Mouse (Mus musculus) intestine, embryonic 14.5 days (tissue): ENCODE measurements at regions not wholly inside any gene's neighbourhood (a gene's known extent, or its start where the extent isn't known, plus 50 kb on each side); places are given as distances from the start of the nearest gene placed in this dataset.

Experiments
- ATAC-seq: fragments of 200-750 bp; cut with Nextera tagmentation; replicated peaks from 2 replicates; pipeline ENCODE4 v1.8.0; 2017; ENCODE audit warnings: low read depth, moderate number of reproducible peaks, moderate TSS enrichment, moderate library complexity; ENCODE audit not compliant: low FRiP score, low TSS enrichment
- DNase-seq: peaks from one replicate; pipeline ENCODE4 v3.0.0-alpha.2; 2018; ENCODE audit warnings: low spot score
- H3K27ac ChIP-seq: fragments of 300-500 bp; sonication (generic); 2 replicates; pipeline ENCODE4 v1.5.1; 2014; ENCODE audit warnings: low read depth, mild to moderate bottlenecking, control low read depth
- H3K27me3 ChIP-seq: fragments of 300-500 bp; sonication (generic); replicated peaks from 2 replicates; pipeline ENCODE4 v1.6.1; 2014; ENCODE audit warnings: low read length, control low read depth; ENCODE audit not compliant: control insufficient read depth, insufficient read depth
- H3K36me3 ChIP-seq: fragments of 300-500 bp; sonication (generic); 2 replicates; pipeline ENCODE4 v1.6.1; 2014; ENCODE audit warnings: low read length, control low read depth; ENCODE audit not compliant: control insufficient read depth, insufficient read depth
- H3K4me1 ChIP-seq: fragments of 300-500 bp; sonication (generic); replicated peaks from 2 replicates; pipeline ENCODE4 v1.6.1; 2014; ENCODE audit warnings: low read length, control low read depth, mixed read lengths; ENCODE audit not compliant: control insufficient read depth, insufficient read depth
- H3K4me2 ChIP-seq: fragments of 300-500 bp; sonication (generic); 2 replicates; pipeline ENCODE4 v1.6.1; 2014; ENCODE audit warnings: low read length
- H3K4me3 ChIP-seq: fragments of 300-500 bp; sonication (generic); 2 replicates; pipeline ENCODE4 v1.5.1; 2014; ENCODE audit warnings: low read depth, low read length, control low read depth, mixed read lengths
- H3K9ac ChIP-seq: fragments of 300-500 bp; sonication (generic); 2 replicates; pipeline ENCODE4 v1.6.1; 2014; ENCODE audit warnings: mild to moderate bottlenecking, low read length
- H3K9me3 ChIP-seq: fragments of 300-500 bp; sonication (generic); 2 replicates; pipeline ENCODE4 v1.6.1; 2016; ENCODE audit warnings: low read length, control low read depth; ENCODE audit not compliant: control insufficient read depth
- WGBS: fragments of 180-500 bp; shearing (Covaris S2); extraction: QIAGEN DNeasy Blood & Tissue Kit; methylation state at CpG from one replicate; pipeline ENCODE4 v1.1.7; 2014; 5-methylcytosine and 5-hydroxymethylcytosine counted together

GRCm38 (mm10) chr4:31642593-31643290 lies 321.2 kb upstream of the Map3k7 start:
- Histone ChIP-seq H3K4me3 (no peak overlapping the region), H3K9me3 (no peaks in the 10 kb centered on the region), H3K9ac (no peak overlapping the region), H3K27me3 (no peaks in the 10 kb centered on the region), H3K4me2 (peak overlapping the region; percentile 31), H3K36me3 (no peaks in the 10 kb centered on the region), H3K4me1 (peaks cover 9% of the 10 kb centered on the region; the same call in 1 of the 2 replicates), H3K27ac (0 out of 2 replicates have a peak overlapping the region, but pooled peaks have one; percentile 40)
- 50% methylated on average over 10 of the region's 10 CpGs for WGBS
- DNase-seq (no peak), ATAC-seq (peak; percentile 47)

- 92% methylated on average over 8 of the region's 8 CpGs for WGBS
- ATAC-seq: no peak
- no peaks in the 10 kb centered on the region for H3K27me3 ChIP-seq
Measured at GRCm38 (mm10) chr4:31648631-31649368, 315.1 kb upstream of the Map3k7 start.

GRCm38 (mm10) chr4:31655364-31656106 lies 308.4 kb upstream of the Map3k7 start:
- no peak for ATAC-seq
- no peak for DNase-seq
- H3K4me2 ChIP-seq: no peak overlapping the region
- H3K9ac ChIP-seq: no peak overlapping the region
- whole genome bisulfite sequencing: 59% methylated on average over 11 of the region's 11 CpGs
- no peaks in the 10 kb centered on the region for H3K4me1 ChIP-seq
- H3K27me3 ChIP-seq: no peaks in the 10 kb centered on the region
- H3K9me3 ChIP-seq: no peaks in the 10 kb centered on the region
- H3K27ac ChIP-seq: no peak overlapping the region
- no peaks in the 10 kb centered on the region for H3K36me3 ChIP-seq
- no peak overlapping the region for H3K4me3 ChIP-seq

More at GRCm38 (mm10) chr4:31648631-31649368, 315.1 kb upstream of the Map3k7 start:
- Histone ChIP-seq H3K4me1 (no peaks in the 10 kb centered on the region), H3K9ac (no peak overlapping the region), H3K36me3 (no peaks in the 10 kb centered on the region), H3K27ac (no peak overlapping the region), H3K4me3 (no peak overlapping the region), H3K4me2 (no peak overlapping the region), H3K9me3 (no peaks in the 10 kb centered on the region)
- DNase-seq: no peak

GRCm38 (mm10) chr4:31656111-31656510 lies 307.8 kb upstream of the Map3k7 start:
- Histone ChIP-seq H3K27ac (no peak overlapping the region), H3K4me2 (no peak overlapping the region), H3K4me3 (no peak overlapping the region), H3K9me3 (no peaks in the 10 kb centered on the region), H3K36me3 (no peaks in the 10 kb centered on the region), H3K4me1 (no peaks in the 10 kb centered on the region), H3K27me3 (no peaks in the 10 kb centered on the region), H3K9ac (no peak overlapping the region)
- 94% methylated on average over 8 of the region's 8 CpGs for WGBS
- DNase-seq (no peak), ATAC-seq (no peak)

- WGBS: 52% methylated on average over 5 of the region's 5 CpGs
- H3K9me3 ChIP-seq: no peaks in the 10 kb centered on the region
- no peak overlapping the region for H3K4me3 ChIP-seq
- no peak overlapping the region for H3K9ac ChIP-seq
- no peaks in the 10 kb centered on the region for H3K4me1 ChIP-seq
- no peak overlapping the region for H3K27ac ChIP-seq
- no peaks in the 10 kb centered on the region for H3K36me3 ChIP-seq
- no peak overlapping the region for H3K4me2 ChIP-seq
- no peaks in the 10 kb centered on the region for H3K27me3 ChIP-seq
- ATAC-seq (no peak), DNase-seq (no peak)
Measured at GRCm38 (mm10) chr4:31658820-31659219, 305.1 kb upstream of the Map3k7 start.

- H3K4me3 ChIP-seq: no peak overlapping the region
- H3K36me3 ChIP-seq: no peaks in the 10 kb centered on the region
- no peaks in the 10 kb centered on the region for H3K27me3 ChIP-seq
- H3K27ac ChIP-seq: no peak overlapping the region
- ATAC-seq: no peak
- no peaks in the 10 kb centered on the region for H3K9me3 ChIP-seq
- no peak overlapping the region for H3K4me2 ChIP-seq
- H3K4me1 ChIP-seq: no peaks in the 10 kb centered on the region
- no peak for DNase-seq
- WGBS: 52% methylated on average over 4 of the region's 4 CpGs
- no peak overlapping the region for H3K9ac ChIP-seq
Measured at GRCm38 (mm10) chr4:31660896-31661295, 303.0 kb upstream of the Map3k7 start.

- Histone ChIP-seq H3K36me3 (no peaks in the 10 kb centered on the region), H3K27me3 (no peaks in the 10 kb centered on the region), H3K9me3 (no peaks in the 10 kb centered on the region), H3K4me2 (no peak overlapping the region), H3K4me3 (no peak overlapping the region), H3K9ac (no peak overlapping the region), H3K4me1 (no peaks in the 10 kb centered on the region), H3K27ac (no peak overlapping the region)
- 71% methylated on average over 6 of the region's 6 CpGs for WGBS
- no peak for ATAC-seq
- DNase-seq: no peak
Measured at GRCm38 (mm10) chr4:31671530-31672170, 292.2 kb upstream of the Map3k7 start.

- Histone ChIP-seq H3K27me3 (no peaks in the 10 kb centered on the region), H3K36me3 (no peaks in the 10 kb centered on the region), H3K9ac (no peak overlapping the region), H3K27ac (no peak overlapping the region), H3K4me3 (no peak overlapping the region), H3K4me1 (no peaks in the 10 kb centered on the region), H3K9me3 (no peaks in the 10 kb centered on the region), H3K4me2 (no peak overlapping the region)
- WGBS: 77% methylated on average over 9 of the region's 9 CpGs
- no peak for DNase-seq
- no peak for ATAC-seq
Measured at GRCm38 (mm10) chr4:31672171-31672841, 291.6 kb upstream of the Map3k7 start.
